Mouse (Mus musculus) urinary bladder, adult 18-20 months (tissue): ENCODE results near the gene Kdf1.

Source experiments
- DNase-seq, 2 experiments: peaks; one replicate each; pipeline ENCODE4 v3.0.0; 2022; ENCODE audit warnings: low spot score in 2 of 2, mixed read lengths in 2 of 2

Gene Kdf1

GRCm38 (mm10) chr4:133518601-133519368 is at the start of gene Kdf1:
Gene Kdf1 (plus strand): TSS chr4:133518963.
- DNase-seq, result peak; percentile 62 to 77

GRCm38 (mm10) chr4:133469122-133469521 is 49.6 kb upstream of the Kdf1 start:
- DNase-seq, result no peak

- DNase-seq, result no peak
Observed at GRCm38 (mm10) chr4:133471135-133471821, 47.5 kb upstream of the Kdf1 start.

GRCm38 (mm10) chr4:133473833-133474232 is 44.9 kb upstream of the Kdf1 start:
- no peak for DNase-seq

GRCm38 (mm10) chr4:133479458-133480184 is 39.1 kb upstream of the Kdf1 start, which contains the start of gene Tent5b:
Gene Tent5b (plus strand): TSS chr4:133480132.
- DNase-seq, result peak; percentile 98 to 99

GRCm38 (mm10) chr4:133480185-133480537 is 38.6 kb upstream of the Kdf1 start:
- DNase-seq, result no peak

- no peak for DNase-seq
Observed at GRCm38 (mm10) chr4:133480754-133481153, 38.0 kb upstream of the Kdf1 start.

- DNase-seq, result no peak
Observed at GRCm38 (mm10) chr4:133481488-133481887, 37.3 kb upstream of the Kdf1 start.

GRCm38 (mm10) chr4:133482479-133482878 is 36.3 kb upstream of the Kdf1 start:
- DNase-seq, result no peak

GRCm38 (mm10) chr4:133484266-133485025 is 34.3 kb upstream of the Kdf1 start:
- peak in 1 of 2 experiments; percentile 64 for DNase-seq

- DNase-seq, result no peak
Observed at GRCm38 (mm10) chr4:133485691-133486425, 32.9 kb upstream of the Kdf1 start.

- no peak for DNase-seq
Observed at GRCm38 (mm10) chr4:133486673-133487357, 31.9 kb upstream of the Kdf1 start.

- no peak for DNase-seq
Observed at GRCm38 (mm10) chr4:133488619-133489392, 30.0 kb upstream of the Kdf1 start.

- DNase-seq, result no peak
Observed at GRCm38 (mm10) chr4:133489489-133490245, 29.1 kb upstream of the Kdf1 start.

- no peak for DNase-seq
Observed at GRCm38 (mm10) chr4:133491800-133492199, 27.0 kb upstream of the Kdf1 start.

GRCm38 (mm10) chr4:133493895-133494294 is 24.9 kb upstream of the Kdf1 start:
- DNase-seq, result no peak

GRCm38 (mm10) chr4:133494432-133494831 is 24.3 kb upstream of the Kdf1 start:
- DNase-seq, result peak; percentile 85 to 89

- DNase-seq, result no peak
Observed at GRCm38 (mm10) chr4:133494867-133495266, 23.9 kb upstream of the Kdf1 start.

- no peak for DNase-seq
Observed at GRCm38 (mm10) chr4:133495711-133496110, 23.1 kb upstream of the Kdf1 start.
